Mouse (Mus musculus) CD4-positive, CD25-positive, alpha-beta regulatory T cell, adult 2 months (primary cell): ENCODE measurements around the gene Gm9817.
"Not testable (repeated sequence)": the region's sequence is repeated elsewhere in the genome, so short reads cannot be mapped to it uniquely, and the experiment has no call there.

Experiments used
- DNase-seq: peaks from one replicate; pipeline ENCODE4 v3.0.0-alpha.2; 2012; ENCODE audit warnings: low read depth, low spot score

Gene Gm9817

DNA sequence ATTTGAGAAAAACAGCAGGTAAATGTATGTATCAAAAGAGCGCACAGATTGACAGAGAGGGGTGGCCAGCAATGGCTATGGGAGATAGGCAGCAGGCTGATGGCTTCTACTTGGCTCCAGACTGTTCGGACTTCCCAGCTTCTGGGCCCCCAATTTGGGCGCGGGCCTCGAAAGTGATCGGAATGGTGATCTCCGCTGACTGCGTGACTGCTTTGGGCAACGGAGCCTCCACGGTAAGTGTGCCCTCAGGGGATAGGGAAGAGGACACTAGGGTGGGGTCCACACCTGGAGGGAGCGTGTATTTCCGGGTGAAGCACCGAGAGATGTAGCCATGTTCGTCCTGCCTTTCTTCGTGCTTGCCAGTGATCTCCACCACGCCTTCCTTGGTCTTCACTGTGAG is at the start of gene Gm9817:
Gene Gm9817 (plus strand): TSS at position 301 of the 400 bp plus-strand sequence.
- DNase-seq, result not testable (repeated sequence)

DNA sequence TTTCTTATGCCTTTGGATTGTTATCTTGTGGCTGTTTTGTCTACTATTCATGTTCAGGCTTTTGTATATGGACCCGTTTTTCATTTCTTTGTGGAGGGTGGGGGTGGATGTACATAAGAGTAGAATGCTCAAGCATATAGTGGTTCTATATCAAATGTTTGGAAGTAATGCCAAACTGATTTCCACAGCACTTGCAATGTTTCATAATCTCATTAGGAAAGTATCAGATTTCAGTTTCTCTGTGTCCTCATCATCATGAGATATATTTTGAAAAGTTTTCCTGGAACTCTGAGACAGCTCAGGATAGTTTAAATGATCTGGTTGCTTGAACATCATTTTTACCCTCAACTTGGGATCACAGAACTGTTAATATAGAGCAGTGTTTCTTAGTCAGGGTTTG is 48.7 kb upstream of the Gm9817 start:
- DNase-seq, result no peak

DNA sequence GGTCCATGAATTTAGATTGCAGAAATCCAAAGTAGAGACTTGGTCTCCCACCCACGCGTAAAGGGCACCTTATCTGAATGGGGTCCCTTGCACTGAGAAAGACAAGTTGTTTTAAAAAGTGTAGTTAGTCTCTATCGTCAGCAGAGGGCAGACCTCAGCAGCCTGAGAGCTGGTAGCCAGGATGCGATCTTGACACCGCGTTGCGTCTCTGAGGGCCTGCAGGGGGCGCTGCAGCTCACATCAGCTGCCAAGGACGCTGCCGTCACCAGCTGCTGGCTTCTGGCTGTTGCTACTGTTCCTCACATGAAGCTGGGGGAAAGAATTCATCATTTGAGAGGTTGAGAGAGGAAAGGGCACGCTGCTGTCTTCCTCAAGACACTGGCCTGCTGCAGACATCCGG is 47.7 kb upstream of the Gm9817 start:
- peak; percentile 96 for DNase-seq

DNA sequence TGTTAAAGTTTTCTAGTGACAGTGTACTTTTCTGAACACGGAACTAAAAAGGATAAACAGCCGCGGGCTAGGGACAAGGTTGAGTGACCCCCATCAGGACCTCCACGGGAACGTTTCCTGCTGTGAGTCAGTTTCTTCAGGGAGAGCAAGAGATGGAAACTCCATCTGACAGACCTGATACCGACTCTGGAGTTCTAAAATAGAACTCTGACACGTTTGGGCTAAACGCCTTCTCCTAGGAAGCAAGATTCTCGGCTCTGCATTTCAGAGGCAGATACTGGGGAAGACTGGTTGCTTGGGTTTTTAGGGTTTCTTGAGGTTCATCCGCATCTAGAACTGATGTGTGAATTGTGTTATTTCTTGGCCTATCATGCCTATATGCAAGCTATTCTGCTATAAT is 47.2 kb upstream of the Gm9817 start:
- no peak for DNase-seq

DNA sequence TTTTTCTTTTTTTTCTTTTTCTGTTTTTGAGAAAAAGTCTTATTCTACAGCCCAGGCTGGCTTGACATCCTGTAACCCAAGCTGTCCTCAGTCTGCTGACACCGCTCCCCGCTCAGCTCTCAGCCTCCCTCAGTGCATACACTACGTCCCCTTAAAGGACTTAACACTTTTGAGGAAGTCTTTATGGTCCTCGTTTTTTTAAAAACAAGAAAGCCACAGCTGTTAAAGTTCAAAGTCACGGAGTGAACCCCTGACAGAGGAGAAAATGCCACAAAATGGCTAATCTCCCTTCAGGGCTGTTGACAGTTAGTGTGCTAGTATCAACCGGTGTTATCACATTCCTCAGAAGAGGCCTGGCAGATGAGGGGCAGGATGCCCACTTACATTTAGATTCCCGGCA is 46.7 kb upstream of the Gm9817 start:
- DNase-seq, result no peak

DNA sequence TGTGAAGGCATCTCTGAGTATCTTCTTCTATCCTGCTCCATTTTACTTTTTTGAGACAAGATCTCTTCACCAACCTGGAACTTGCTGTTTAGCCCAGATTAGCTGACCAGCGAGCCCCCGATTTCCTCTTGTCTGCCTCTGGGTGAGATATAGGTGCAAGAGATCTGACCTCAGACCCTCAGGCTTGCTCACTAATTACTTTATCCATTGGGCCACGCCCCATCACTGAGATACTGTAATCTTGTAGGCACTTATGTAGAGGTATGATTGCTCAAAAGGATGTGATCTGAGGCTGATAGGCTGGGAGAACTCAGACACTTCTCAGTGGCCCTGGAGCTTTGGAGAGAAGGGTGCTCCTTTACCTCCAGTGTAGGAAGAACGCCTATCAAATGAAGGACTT is 46.0 kb upstream of the Gm9817 start:
- DNase-seq, result no peak

DNA sequence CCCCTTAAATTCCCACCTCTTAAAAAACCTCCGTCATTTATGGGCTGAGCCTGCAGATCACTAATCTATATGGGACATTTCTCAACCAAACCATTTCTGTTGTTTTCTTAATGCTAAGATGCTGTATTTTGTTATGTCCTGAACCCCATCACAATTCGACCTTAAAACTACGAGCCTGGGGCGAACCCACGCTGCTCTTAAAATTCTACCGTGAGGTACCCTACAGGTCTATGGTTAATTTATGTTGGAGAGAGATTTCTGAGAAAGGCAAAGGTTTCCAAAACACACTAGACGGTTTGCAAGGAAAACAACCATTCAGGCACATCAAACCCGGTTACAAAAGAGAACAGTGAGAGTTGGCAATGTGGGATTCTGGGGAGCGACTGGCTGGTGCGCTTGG is 45.1 kb upstream of the Gm9817 start:
- DNase-seq, result no peak

DNA sequence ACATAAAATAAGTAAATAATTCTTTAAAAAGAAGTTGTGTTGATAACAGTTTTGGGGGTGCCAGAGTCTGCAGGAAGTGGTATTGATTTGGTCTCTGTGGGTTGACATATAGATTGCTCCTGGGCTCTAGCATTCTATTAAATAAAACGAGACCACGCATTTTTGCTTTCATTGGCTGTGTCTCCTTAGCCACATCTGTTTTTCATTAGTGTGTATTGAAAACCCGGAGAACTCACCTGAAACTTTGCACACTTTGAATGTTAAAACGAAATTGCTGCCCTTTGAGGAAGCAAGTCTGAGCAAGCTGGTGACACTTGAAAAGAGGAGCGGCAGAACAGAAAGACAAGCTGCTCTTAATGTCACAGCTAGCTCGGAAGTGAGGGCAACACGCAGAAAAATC is 43.7 kb upstream of the Gm9817 start:
- peak; percentile 9 for DNase-seq

DNA sequence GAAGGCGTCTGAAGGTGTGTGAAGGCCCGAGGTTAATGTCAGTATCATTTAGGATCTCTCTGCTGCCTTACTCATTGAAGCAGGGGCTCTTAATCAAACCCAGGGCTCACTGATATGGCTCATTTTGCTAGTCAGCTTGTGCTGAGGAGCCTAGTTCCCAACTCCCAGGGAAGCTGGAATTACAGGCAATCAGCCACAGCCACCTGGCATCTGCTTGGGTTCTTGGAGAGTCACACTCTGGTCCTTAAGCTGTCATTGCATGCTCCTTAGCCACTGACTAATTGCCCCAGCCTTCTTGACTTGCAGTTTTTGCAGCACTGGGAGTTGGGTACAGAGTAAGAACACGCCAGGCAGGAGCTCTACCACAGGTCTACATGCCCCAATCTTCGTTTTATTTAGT is 42.1 kb upstream of the Gm9817 start:
- DNase-seq, result no peak

DNA sequence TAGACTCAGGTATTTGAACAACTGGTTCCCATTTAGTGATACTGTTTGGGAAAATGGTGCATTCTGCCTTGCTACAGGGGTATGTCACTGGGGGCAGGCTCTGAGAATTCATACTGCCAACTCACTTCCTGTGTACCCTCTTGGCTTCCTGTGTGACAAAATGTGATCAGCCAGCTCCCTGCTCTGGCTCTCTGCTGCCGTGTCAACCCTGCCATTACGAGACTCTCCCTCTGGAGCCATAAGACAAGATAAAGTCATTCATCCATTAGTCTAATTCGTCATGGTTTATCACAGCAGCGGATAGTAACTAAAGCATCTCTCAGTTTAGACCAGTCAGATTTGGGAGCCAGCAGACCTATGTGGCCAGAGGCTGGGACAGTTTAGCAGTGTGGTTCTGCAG is 38.3 kb upstream of the Gm9817 start:
- peak; percentile 11 for DNase-seq

DNA sequence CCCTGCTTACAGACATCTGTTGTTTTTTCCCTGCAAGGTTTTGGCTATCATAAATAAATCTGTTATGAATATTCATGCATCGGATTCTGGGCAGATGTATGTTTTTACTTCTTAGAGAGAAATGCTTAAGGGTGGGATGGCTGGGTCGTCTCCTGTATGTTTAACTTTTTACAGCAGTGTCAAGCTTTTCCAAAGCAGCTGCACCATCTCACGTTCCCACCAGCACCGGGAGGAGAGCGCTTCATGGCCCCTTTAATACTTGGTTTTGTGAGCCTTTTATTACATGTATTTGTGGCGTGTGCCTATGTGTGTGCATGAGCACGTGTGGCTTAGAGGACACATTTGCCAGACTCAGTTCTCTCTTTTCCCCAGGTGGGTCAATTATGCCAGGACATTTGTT is 37.8 kb upstream of the Gm9817 start:
- no peak for DNase-seq

DNA sequence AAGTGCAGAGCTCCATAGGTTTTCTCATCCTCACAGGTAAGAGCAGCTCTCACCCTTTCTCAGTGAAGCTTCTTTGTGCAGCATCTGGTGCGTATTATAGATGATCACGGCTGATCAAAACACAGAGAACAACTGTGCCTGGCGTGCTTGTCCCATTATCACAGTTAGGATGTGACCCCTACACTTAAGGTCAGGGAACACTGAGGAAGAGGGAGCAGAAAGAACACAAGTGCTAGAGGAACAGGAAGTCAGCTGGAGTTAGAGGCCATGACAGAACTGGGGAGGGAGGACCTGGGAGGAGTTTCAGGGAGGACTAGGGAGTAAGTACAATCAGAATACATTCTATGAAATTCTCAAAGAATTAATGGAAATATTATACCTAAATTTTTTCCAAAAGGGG is 35.0 kb upstream of the Gm9817 start:
- no peak for DNase-seq

DNA sequence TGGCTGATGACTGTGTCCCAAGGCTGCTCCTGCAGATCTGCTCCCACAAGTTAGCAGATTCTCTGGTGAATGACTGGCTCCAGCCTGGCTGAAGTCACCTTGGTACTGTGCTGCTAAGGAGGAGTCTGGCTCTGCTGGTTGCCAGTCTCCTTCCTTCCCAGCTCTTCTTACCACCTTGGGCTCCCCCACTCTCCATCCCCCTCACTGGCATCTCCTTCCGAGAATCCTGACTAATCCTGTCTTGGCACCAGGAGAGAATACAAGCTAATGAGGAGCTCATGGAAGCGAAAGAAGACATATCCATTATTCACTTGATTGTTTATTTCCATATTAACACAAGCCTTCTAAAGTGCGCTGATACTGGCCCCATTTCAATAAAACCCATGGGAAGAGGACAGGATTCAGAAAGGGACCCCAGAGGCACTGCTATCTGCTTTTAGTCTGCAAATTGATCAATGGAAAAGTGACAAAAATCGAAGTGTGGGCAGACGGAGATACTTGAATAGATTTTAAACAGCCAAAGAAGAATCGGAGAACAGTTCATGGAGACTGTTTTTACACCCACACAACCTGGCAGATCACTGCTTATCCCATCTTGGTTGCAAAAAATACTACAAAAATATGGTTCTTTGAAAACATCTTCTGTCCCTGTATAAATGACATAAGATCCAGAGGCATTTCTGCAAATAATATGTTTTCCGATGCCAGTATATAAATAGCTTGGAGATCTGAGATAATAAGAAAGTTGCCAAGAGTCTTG is 29.1 kb upstream of the Gm9817 start:
- no peak for DNase-seq

DNA sequence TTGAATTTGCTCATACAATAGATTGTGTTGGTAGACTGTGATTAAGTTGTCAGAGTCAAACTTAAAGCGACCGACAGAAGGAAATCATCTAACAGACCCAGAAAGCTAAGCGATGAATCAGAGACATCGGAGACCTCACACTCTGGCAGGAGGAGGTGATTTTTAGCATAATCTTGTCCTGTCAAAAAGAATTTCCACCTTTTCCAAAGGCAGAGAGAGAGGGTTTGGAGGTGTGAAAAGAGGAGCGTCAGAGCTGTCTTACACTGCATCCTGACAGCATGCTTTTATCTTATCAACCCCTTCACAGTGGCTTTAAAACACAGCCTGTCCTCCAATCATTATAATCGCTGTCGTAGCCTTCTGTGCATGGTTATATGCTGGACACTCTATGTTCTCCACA is 25.7 kb upstream of the Gm9817 start:
- DNase-seq, result no peak

DNA sequence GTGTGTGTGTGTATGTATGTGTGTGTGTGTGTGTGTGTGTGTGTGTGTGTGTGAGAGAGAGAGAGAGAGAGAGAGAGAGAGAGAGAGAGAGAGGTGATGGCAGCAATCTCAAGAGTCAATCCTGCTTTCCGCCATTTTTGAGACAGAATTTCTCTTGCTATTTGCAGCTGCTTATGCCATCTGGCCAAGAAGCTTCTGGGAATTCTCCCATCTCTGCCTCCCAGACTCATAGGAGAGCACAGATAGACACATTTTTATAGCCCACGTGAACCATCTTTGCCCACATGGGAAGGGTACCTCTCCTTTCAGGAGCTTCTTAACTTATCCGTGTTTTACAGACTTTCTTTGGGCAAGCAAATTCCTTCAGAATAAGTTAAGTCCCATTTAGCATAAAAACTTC is 24.6 kb upstream of the Gm9817 start:
- no peak for DNase-seq

DNA sequence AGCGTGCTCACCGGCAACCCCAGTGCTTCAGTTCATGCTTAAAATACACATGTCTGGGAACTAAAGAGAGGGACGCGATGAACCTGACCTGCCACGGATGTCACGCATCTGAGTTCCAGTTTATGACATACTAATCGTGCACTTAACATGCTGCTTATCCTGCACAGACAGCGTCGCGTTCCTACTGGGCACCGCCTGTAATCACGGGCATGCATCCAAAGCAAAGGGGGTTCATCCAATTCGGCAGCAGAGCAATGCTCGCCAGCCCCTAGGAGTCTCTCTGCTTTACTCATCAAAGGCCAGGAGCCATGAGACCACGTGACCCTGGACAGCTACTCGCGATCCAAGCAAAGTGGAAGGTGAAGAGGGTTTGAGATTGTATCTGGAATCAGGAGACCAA is 19.3 kb upstream of the Gm9817 start:
- DNase-seq, result no peak

DNA sequence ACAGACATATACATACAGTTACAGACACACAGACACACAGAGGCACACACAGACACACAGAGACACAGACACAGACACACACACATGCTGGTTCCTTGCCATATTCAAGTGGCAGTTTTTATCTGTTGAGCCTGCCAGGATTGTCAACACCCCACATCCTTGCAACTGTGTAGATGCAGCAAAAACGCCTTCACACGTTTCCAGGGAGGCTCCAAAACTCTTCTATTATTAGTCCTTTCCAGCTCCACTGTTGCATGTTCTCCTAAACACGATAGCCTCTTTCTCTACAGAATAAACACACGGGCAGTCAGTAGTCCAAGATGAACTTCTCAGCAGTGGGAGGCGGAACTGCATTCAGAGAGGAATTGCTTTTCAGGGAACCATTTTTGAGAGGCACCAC is 15.3 kb upstream of the Gm9817 start:
- no peak for DNase-seq

DNA sequence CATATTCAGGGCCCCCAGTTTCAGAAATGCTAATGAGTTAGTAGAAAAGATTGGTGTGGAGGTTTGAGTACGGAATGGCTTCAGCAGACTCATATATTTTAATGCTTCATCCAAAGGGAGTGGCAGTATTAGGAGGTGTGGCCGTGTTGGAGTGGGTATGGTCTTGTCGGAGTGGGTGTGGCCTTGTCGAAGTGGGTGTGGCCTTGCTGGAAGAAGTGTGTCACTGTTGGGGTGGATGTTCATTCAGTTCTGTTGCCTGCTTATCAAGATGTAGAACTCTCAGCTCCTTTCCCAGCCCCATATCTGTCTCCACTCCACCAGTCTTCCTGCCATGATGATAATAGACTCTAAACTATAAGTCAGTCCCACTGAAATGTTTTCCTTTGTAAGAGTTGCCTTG is 13.5 kb upstream of the Gm9817 start:
- DNase-seq, result no peak

DNA sequence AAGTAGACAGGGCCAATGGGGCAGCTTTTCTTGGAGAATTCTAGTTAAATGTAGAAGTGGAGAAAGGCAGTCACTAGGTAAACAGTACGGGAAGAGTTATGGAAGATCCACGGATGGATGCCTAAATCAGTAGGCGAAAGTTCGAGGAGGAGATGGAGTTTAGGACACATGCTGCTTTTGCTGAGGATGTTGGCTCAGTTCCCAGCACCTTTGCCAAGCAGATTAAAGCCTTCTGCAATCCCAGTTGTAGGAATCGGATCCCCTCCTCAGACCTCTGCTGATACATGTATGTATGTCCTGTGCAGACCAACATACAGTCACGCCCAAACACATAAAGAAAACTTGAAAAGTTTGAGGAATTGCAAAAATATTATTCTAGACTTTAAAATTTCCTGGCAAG is 8.1 kb upstream of the Gm9817 start:
- no peak for DNase-seq

DNA sequence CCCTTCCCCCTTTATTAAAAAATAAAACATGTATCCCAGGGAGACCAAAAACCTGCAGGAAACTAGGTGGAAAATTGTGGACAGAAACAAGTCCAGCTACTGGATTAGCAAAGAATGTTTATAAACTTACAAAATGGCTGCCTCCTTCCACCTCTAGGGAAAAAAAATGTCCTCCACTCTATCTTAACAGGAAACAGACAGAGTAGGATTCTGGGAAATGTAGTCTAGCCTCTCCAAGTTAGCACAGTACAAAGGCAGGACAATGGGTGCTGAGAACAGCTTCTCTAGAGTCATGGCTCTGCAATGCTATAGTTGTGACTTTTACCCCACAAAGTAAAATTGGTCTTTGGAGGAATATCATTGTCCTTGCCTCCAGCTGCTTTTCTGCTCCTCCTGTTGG is 3.5 kb upstream of the Gm9817 start:
- no peak for DNase-seq

DNA sequence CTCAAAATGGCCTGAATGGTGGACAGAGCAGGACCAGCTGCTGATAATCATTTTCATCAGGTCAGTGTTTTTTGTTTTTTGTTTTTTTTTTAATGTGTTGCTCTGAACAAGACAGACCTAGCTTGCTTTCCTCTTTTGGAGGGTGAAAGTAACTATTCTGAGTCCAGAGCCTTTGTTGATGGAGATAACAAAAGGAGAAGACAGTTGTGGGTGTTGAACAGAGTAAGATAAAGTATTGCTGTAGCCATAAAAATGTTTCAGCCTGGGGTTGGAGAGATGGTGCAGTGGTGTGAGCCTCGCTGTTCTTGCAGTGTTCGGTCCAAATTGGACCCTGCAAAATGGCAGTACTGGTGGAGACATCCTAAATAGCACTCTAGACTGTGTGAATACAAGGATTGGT is 2.8 kb upstream of the Gm9817 start:
- DNase-seq, result no peak

DNA sequence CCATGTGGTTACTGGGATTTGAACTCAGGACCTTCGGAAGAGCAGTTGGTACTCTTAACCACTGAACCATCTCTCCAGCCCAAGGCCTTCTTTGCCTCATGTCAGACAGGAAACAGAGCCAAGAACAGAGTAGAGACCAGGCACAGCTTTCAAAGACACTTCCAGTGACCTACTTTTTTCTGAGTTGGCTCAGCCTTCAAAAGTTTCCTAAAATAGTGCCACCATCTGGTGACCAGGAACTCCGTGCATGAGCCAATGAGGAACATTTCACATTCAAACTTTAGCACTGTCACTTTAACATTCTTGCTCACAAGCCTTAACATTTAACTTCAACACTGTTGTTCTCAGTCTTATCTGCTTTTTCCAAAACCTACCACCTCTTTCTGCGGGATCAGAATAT is 2.3 kb downstream of the Gm9817 start:
- DNase-seq, result no peak

DNA sequence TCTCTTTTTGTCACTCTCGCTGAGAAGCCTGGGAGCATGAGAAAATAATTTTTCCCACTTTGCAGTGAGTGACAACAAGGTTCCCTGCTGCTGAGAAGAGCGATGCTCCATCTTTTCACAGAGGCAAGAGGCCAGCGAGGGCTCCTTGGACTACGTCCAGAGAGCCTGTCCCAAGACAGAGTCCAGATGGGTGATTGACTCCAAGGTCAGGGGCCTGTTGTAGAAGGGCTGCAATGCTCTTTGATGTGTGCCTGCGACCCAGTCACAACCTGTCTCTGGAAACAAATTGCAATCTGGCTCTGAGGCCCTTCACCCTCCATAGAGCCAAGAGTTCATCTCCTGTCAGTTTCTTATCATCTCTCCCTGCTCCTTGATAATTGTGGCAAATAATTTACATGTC is 5.2 kb downstream of the Gm9817 start:
- DNase-seq, result no peak

DNA sequence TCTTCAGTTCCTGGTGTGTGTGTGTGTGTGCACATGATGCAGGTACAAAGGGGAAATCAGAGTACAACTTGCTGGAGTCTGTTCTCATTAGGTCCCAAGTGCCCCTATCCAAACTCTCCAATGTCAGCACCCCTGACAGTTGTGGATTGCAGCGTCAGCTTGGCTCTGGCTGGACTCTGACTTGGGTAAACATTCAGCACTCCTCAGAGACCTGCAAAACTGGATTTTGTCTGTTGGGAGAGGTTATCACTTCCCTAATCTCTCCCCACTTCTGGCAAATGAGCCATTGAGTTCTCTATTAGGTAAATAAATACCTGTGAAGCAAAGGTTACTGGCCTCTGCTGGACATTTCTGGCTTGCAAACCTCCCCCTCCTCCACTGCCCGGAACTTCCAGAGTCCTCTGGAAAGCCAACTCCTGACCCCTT is 10.3 kb downstream of the Gm9817 start:
- no peak for DNase-seq
